Mouse (Mus musculus): Measurements from ENCODE around the gene Tmem262.

DNA sequence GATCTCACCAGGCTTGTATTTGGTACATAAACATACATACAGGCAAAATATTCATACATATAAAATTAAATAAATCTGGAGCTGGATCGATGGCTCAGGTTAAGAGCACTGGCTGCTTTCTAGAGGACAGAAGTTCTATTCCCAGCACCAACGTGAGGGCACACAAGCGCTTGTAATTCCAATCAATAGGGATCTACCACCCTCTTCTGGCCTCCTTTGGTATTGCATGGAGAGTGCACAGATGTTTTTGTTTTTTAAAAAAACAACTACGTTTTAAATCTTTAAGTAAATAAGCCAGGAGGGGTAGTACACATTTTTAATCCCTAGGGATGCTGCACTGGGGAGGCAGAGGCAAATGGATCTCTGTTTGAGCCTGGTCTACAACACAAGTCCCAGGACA, 46.5 kb downstream of the Tmem262 start:
- no peak for TF ChIP-seq POLR2A (IDR thresholded peaks at IDR 0.05; ENCODE audit: borderline replicate concordance, extremely low read depth, insufficient read depth, insufficient read length, poor library complexity, severe bottlenecking)
- TF ChIP-seq CTCF (IDR thresholded peaks at IDR 0.05; ENCODE audit: borderline replicate concordance, extremely low read depth, insufficient read depth, insufficient read length), result peak; percentile 58; the same call in 1 of the 2 replicates
